Mouse (Mus musculus): ENCODE measurements around the gene Pole4. TPM values are rescaled to one million over a fixed set of nuclear protein-coding genes. Genes with fewer than 3 reads are reported as not detected.

Pole4 gene
- total RNA-seq, 1 experiment = 103 TPM

- H3K4me3 ChIP-seq (ENCODE audit: insufficient read depth in 1 of 2, low read depth in 1 of 2, low read length in 2 of 2, poor library complexity in 1 of 2, severe bottlenecking in 1 of 2) = no peak overlapping the region
- H3K4me1 ChIP-seq (ENCODE audit: control insufficient read depth in 2 of 2, insufficient read depth in 2 of 2, low read length in 2 of 2, poor library complexity in 1 of 2) = 0 out of 4 replicates have a peak, but pooled peaks cover 0 to 2% of the 10 kb centered on the region in 2 experiments
- H3K36me3 ChIP-seq (ENCODE audit: control insufficient read depth, insufficient read depth, low read length, poor library complexity, severe bottlenecking) = no peaks in the 10 kb centered on the region
- H3K9me3 ChIP-seq (ENCODE audit: control insufficient read depth, insufficient read depth, low read depth, low read length) = no peaks in the 10 kb centered on the region
- DNase-seq (ENCODE audit: low read depth, low spot score) = no peak
- no peak overlapping the region for H3K27ac ChIP-seq (ENCODE audit: insufficient read depth, low read depth, low read length, poor library complexity, severe bottlenecking)
- TF ChIP-seq HCFC1 (IDR thresholded peaks at IDR 0.05; ENCODE audit: borderline replicate concordance, insufficient read depth, low read length) (no peak), CHD2 (IDR thresholded peaks at IDR 0.05; ENCODE audit: low read depth, low read length) (no peak), ZC3H11A (IDR thresholded peaks at IDR 0.05; ENCODE audit: borderline replicate concordance, low read depth, low read length) (no peak), ZNF384 (IDR thresholded peaks at IDR 0.05; ENCODE audit: low read depth, low read length) (no peak), MAFK (IDR thresholded peaks at IDR 0.05; ENCODE audit: insufficient read depth, low read depth, low read length) (no peak)
- H3K9ac ChIP-seq (ENCODE audit: insufficient read depth, low read depth, low read length, poor library complexity, severe bottlenecking) = no peak overlapping the region
- in situ Hi-C loops (cut with MboI; ENCODE audit: low sequenced_read_pairs in 2 of 2, unreplicated experiment in 2 of 2) = no loop called here
Observed at GRCm38 (mm10) chr6:82715253-82715652, 10.1 kb upstream of the Pole4 start.

GRCm38 (mm10) chr6:82714841-82715240 lies 9.7 kb upstream of the Pole4 start:
- no peak for DNase-seq (ENCODE audit: low read depth, low spot score)
- Histone ChIP-seq H3K9ac (ENCODE audit: insufficient read depth, low read depth, low read length, poor library complexity, severe bottlenecking) (no peak overlapping the region), H3K4me3 (ENCODE audit: insufficient read depth in 1 of 2, low read depth in 1 of 2, low read length in 2 of 2, poor library complexity in 1 of 2, severe bottlenecking in 1 of 2) (no peak overlapping the region), H3K36me3 (ENCODE audit: control insufficient read depth, insufficient read depth, low read length, poor library complexity, severe bottlenecking) (no peaks in the 10 kb centered on the region), H3K27ac (ENCODE audit: insufficient read depth, low read depth, low read length, poor library complexity, severe bottlenecking) (no peak overlapping the region), H3K9me3 (ENCODE audit: control insufficient read depth, insufficient read depth, low read depth, low read length) (no peaks in the 10 kb centered on the region), H3K4me1 (ENCODE audit: control insufficient read depth in 2 of 2, insufficient read depth in 2 of 2, low read length in 2 of 2, poor library complexity in 1 of 2) (0 out of 4 replicates have a peak, but pooled peaks cover 0 to 2% of the 10 kb centered on the region in 2 experiments)
- in situ Hi-C loops (cut with MboI; ENCODE audit: low sequenced_read_pairs in 2 of 2, unreplicated experiment in 2 of 2) = no loop called here
- TF ChIP-seq HCFC1 (IDR thresholded peaks at IDR 0.05; ENCODE audit: borderline replicate concordance, insufficient read depth, low read length) (no peak), MAFK (IDR thresholded peaks at IDR 0.05; ENCODE audit: insufficient read depth, low read depth, low read length) (no peak), ZC3H11A (IDR thresholded peaks at IDR 0.05; ENCODE audit: borderline replicate concordance, low read depth, low read length) (no peak), ZNF384 (IDR thresholded peaks at IDR 0.05; ENCODE audit: low read depth, low read length) (no peak), CHD2 (IDR thresholded peaks at IDR 0.05; ENCODE audit: low read depth, low read length) (no peak)

DNA sequence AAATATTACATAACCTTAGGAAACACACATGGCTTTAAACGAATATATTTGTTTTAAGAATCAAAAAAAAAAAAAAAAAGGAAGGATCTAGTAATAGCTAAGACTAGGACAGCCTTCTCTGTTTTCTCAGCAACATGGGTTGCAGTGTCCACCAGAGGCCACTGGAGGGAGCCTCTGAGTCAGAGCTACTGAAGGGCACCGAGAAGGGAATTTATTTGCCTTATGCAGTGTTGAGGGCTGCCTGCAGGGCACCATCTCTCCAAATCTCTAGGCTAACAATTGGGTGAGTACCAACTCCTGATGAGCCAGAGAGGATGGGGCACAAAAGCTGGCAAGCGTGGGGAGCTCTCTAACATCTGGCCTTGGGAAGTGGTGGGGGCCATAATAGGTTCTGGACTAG lies 9.1 kb upstream of the Pole4 start:
- peak; percentile 87 for DNase-seq (ENCODE audit: low read depth, low spot score)
- H3K9ac ChIP-seq (ENCODE audit: insufficient read depth, low read depth, low read length, poor library complexity, severe bottlenecking) = no peak overlapping the region
- in situ Hi-C loops (cut with MboI; ENCODE audit: low sequenced_read_pairs in 2 of 2, unreplicated experiment in 2 of 2) = no loop called here

GRCm38 (mm10) chr6:82707742-82708141 lies 2.6 kb upstream of the Pole4 start:
- DNase-seq (ENCODE audit: low read depth, low spot score) = no peak
- Histone ChIP-seq H3K9ac (ENCODE audit: insufficient read depth, low read depth, low read length, poor library complexity, severe bottlenecking) (no peak overlapping the region), H3K4me1 (ENCODE audit: control insufficient read depth in 2 of 2, insufficient read depth in 2 of 2, low read length in 2 of 2, poor library complexity in 1 of 2) (peaks cover 2% of the 10 kb centered on the region in 2 experiments; a peak in 1 of 4 replicates), H3K27ac (ENCODE audit: insufficient read depth, low read depth, low read length, poor library complexity, severe bottlenecking) (peak overlapping the region; percentile 40; the same call in 1 of the 2 replicates), H3K36me3 (ENCODE audit: control insufficient read depth, insufficient read depth, low read length, poor library complexity, severe bottlenecking) (no peaks in the 10 kb centered on the region), H3K4me3 (ENCODE audit: insufficient read depth in 1 of 2, low read depth in 1 of 2, low read length in 2 of 2, poor library complexity in 1 of 2, severe bottlenecking in 1 of 2) (no peak overlapping the region), H3K9me3 (ENCODE audit: control insufficient read depth, insufficient read depth, low read depth, low read length) (peaks cover 2% of the 10 kb centered on the region; the same call in 1 of the 2 replicates)
- TF ChIP-seq MAFK (IDR thresholded peaks at IDR 0.05; ENCODE audit: insufficient read depth, low read depth, low read length) (no peak), HCFC1 (IDR thresholded peaks at IDR 0.05; ENCODE audit: borderline replicate concordance, insufficient read depth, low read length) (no peak), ZC3H11A (IDR thresholded peaks at IDR 0.05; ENCODE audit: borderline replicate concordance, low read depth, low read length) (no peak), ZNF384 (IDR thresholded peaks at IDR 0.05; ENCODE audit: low read depth, low read length) (no peak), CHD2 (IDR thresholded peaks at IDR 0.05; ENCODE audit: low read depth, low read length) (no peak)
- in situ Hi-C loops (cut with MboI; ENCODE audit: low sequenced_read_pairs in 2 of 2, unreplicated experiment in 2 of 2) = no loop called here

More for the DNA sequence above, 9.1 kb upstream of the Pole4 start:
- Histone ChIP-seq H3K27ac (ENCODE audit: insufficient read depth, low read depth, low read length, poor library complexity, severe bottlenecking) (no peak overlapping the region), H3K4me1 (ENCODE audit: control insufficient read depth in 2 of 2, insufficient read depth in 2 of 2, low read length in 2 of 2, poor library complexity in 1 of 2) (0 out of 4 replicates have a peak, but pooled peaks cover 0 to 2% of the 10 kb centered on the region in 2 experiments), H3K4me3 (ENCODE audit: insufficient read depth in 1 of 2, low read depth in 1 of 2, low read length in 2 of 2, poor library complexity in 1 of 2, severe bottlenecking in 1 of 2) (no peak overlapping the region), H3K36me3 (ENCODE audit: control insufficient read depth, insufficient read depth, low read length, poor library complexity, severe bottlenecking) (no peaks in the 10 kb centered on the region), H3K9me3 (ENCODE audit: control insufficient read depth, insufficient read depth, low read depth, low read length) (no peaks in the 10 kb centered on the region)
- peak; percentile 50; the same call in 1 of the 2 replicates for TF ChIP-seq ZC3H11A (IDR thresholded peaks at IDR 0.05; ENCODE audit: borderline replicate concordance, low read depth, low read length)
- TF ChIP-seq MAFK (IDR thresholded peaks at IDR 0.05; ENCODE audit: insufficient read depth, low read depth, low read length) = no peak
- peak; percentile 73 for TF ChIP-seq ZNF384 (IDR thresholded peaks at IDR 0.05; ENCODE audit: low read depth, low read length)
- no peak for TF ChIP-seq CHD2 (IDR thresholded peaks at IDR 0.05; ENCODE audit: low read depth, low read length)
- no peak for TF ChIP-seq HCFC1 (IDR thresholded peaks at IDR 0.05; ENCODE audit: borderline replicate concordance, insufficient read depth, low read length)
